Mouse (Mus musculus) forebrain, embryonic 15.5 days (tissue): ENCODE results near the gene Gtf2a1l. TPM values are rescaled to one million over a fixed set of nuclear protein-coding genes. Genes with fewer than 3 reads are reported as not detected.

Source experiments
- ATAC-seq: fragments of 200-750 bp; cut with Nextera tagmentation; replicated peaks from 2 replicates; pipeline ENCODE4 v1.8.0; 2017; ENCODE audit warnings: mild to moderate bottlenecking, moderate TSS enrichment, moderate library complexity
- H3K27ac ChIP-seq: fragments of 300-500 bp; sonication (generic); replicated peaks from 2 replicates; pipeline ENCODE4 v1.5.1; 2015; ENCODE audit warnings: mild to moderate bottlenecking, inconsistent platforms
- H3K27me3 ChIP-seq: fragments of 300-500 bp; sonication (generic); 2 replicates; pipeline ENCODE4 v1.6.1; 2015; ENCODE audit warnings: inconsistent platforms
- H3K36me3 ChIP-seq: fragments of 300-500 bp; sonication (generic); 2 replicates; pipeline ENCODE4 v1.6.1; 2015; ENCODE audit warnings: mild to moderate bottlenecking, inconsistent platforms
- H3K4me1 ChIP-seq: fragments of 300-500 bp; sonication (generic); 2 replicates; pipeline ENCODE4 v1.6.1; 2015; ENCODE audit warnings: inconsistent platforms
- H3K4me2 ChIP-seq: fragments of 300-500 bp; sonication (generic); replicated peaks from 2 replicates; pipeline ENCODE4 v1.6.1; 2015; ENCODE audit warnings: mild to moderate bottlenecking, inconsistent platforms
- H3K4me3 ChIP-seq: fragments of 300-500 bp; sonication (generic); 2 replicates; pipeline ENCODE4 v1.5.1; 2015; ENCODE audit warnings: mild to moderate bottlenecking, inconsistent platforms
- H3K9ac ChIP-seq: fragments of 300-500 bp; sonication (generic); replicated peaks from 2 replicates; pipeline ENCODE4 v1.6.1; 2015; ENCODE audit warnings: mild to moderate bottlenecking, inconsistent platforms
- H3K9me3 ChIP-seq: fragments of 300-500 bp; sonication (generic); 2 replicates; pipeline ENCODE4 v1.6.1; 2016; ENCODE audit warnings: inconsistent platforms
- WGBS: fragments of 180-500 bp; shearing (Covaris S2); methylation state at CpG from one replicate; pipeline ENCODE4 v1.1.7; 2015; ENCODE audit warnings: mixed read lengths; 5-methylcytosine and 5-hydroxymethylcytosine counted together
- polyA plus RNA-seq: library from polyadenylated mRNA; unstranded; fragments of >200 nt; fragmentation: Nextera tagmentation; extraction: Ambion mirVana; gene quantifications from 2 replicates; pipeline ENCODE4 v1.2.1, GENCODE M21; 2015

The Gtf2a1l gene
- polyA plus RNA-seq, 1 experiment from 2014 or later = not detected

DNA sequence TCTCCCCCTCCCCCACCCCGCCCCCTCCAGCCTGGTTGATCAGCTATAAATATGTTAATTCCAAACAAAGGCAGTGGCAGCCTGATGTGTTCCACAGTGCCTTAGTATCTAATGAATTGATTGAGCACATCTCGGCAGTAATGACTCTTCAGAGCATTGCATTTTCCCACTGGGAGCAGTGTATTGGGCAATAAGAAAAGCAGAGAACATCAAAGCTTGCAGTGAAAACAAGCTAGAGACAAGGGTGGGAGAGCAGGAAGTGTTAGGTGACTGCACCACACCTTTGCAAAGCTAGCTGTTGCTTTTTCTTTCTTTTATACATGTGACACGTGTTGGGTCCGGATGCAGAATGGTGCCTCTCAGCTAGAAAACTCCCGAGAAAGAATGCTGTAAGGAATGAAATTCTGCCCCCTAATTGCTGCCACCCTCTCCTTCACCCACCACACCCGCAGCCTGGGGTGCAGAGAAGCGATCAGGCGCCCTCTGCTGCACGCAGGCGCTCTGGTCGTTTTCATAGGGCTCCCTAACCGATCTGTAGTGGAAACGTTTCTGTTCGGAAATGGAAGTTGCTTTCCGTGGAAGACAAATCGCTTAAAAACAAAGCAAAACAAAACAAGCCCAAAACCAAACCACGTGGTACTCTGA, 84.5 kb downstream of the Gtf2a1l start:
- ATAC-seq = peak; percentile 72
- H3K27me3 ChIP-seq = no peaks in the 10 kb centered on the region
- H3K9me3 ChIP-seq = no peaks in the 10 kb centered on the region
- peak overlapping the region; percentile 5 for H3K4me2 ChIP-seq
- H3K4me1 ChIP-seq = peaks cover 27% of the 10 kb centered on the region
- peak overlapping the region; percentile 11 for H3K27ac ChIP-seq
- 4% methylated on average over 17 of the region's 17 CpGs for WGBS
- no peaks in the 10 kb centered on the region for H3K36me3 ChIP-seq
- no peak overlapping the region for H3K9ac ChIP-seq
- H3K4me3 ChIP-seq = no peak overlapping the region

DNA sequence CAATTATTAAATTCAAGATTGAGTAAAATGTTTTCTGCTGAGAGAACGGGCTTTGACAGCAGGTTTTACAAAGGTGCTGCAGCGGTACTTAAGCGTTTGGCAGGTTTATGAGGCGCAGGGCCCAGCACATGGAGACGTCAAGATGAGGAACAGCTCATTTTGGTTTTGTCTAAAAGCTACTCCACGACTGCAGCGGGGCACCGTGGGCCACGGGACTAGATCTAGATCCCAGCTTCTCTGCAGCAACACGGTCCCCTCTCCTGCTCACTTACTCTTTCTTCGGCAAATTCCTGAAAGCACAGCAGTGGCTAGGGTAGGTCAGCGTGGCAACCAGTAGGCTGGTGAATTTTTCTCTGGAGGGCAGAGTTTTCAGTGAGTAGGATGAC, 85.0 kb downstream of the Gtf2a1l start:
- Histone ChIP-seq H3K27me3 (no peaks in the 10 kb centered on the region), H3K9me3 (no peaks in the 10 kb centered on the region), H3K4me3 (no peak overlapping the region), H3K4me2 (peak overlapping the region; percentile 5; the same call in 1 of the 2 replicates), H3K4me1 (peaks cover 32% of the 10 kb centered on the region), H3K36me3 (no peaks in the 10 kb centered on the region), H3K9ac (0 out of 2 replicates have a peak overlapping the region, but pooled peaks have one; percentile 5), H3K27ac (peak overlapping the region; percentile 11; the same call in 1 of the 2 replicates)
- ATAC-seq = 0 out of 2 replicates have a peak, but pooled peaks have one; percentile 10
- 53% methylated on average over 12 of the region's 12 CpGs for WGBS

DNA sequence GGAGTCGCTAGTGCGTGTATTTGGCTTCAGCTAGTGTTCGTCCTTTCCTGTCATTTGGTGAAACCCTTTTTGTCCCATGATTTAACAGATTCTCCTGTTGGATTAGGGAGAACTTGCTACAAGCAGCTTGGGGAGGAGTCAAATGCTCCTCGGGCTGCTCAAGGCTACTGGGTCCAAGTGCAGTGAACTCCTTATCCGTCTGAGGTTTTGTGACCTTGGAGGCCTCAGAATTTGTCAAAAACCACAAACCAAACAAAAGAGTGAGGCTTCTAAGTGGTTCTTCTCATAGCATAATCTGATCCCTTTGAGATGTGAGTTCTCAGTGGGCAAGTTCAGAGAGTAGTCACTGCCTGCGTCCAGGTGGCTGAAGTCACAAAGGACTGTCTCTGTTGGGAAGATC, 87.3 kb downstream of the Gtf2a1l start:
- Histone ChIP-seq H3K27me3 (no peaks in the 10 kb centered on the region; the same call in 1 of the 2 replicates), H3K4me1 (peaks cover 34% of the 10 kb centered on the region), H3K9ac (no peak overlapping the region), H3K4me3 (no peak overlapping the region), H3K27ac (no peak overlapping the region), H3K4me2 (no peak overlapping the region), H3K9me3 (no peaks in the 10 kb centered on the region), H3K36me3 (no peaks in the 10 kb centered on the region)
- no peak for ATAC-seq
- 75% methylated on average over 6 of the region's 6 CpGs for WGBS

DNA sequence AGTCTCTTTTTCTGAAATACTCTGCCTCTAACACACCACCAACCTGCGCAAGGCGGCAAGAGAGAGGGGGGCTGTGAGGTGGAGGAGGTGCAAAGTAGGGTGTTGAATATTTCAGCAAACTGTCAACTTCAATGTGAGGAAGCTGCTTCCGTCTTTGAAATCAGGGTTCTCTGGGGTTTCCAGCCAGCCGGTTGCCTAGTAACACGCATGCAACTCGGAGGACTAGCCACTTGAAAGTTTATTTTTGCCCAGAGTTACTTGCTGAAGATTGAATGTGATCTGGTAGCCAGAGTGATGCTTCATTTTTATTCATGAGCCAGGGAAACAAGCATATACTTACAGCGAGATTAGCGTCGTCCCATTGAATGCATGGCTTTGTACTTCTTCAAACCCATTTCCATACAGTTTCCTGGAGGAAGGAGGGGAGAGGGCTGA, 89.6 kb downstream of the Gtf2a1l start:
- Histone ChIP-seq H3K27me3 (peaks cover 4% of the 10 kb centered on the region; the same call in 1 of the 2 replicates), H3K9me3 (no peaks in the 10 kb centered on the region), H3K4me3 (no peak overlapping the region), H3K4me2 (0 out of 2 replicates have a peak overlapping the region, but pooled peaks have one; percentile 4), H3K27ac (peak overlapping the region; percentile 68), H3K9ac (no peak overlapping the region), H3K4me1 (peaks cover 37% of the 10 kb centered on the region), H3K36me3 (no peaks in the 10 kb centered on the region)
- WGBS = 4% methylated on average over 9 of the region's 9 CpGs
- peak; percentile 62 for ATAC-seq

DNA sequence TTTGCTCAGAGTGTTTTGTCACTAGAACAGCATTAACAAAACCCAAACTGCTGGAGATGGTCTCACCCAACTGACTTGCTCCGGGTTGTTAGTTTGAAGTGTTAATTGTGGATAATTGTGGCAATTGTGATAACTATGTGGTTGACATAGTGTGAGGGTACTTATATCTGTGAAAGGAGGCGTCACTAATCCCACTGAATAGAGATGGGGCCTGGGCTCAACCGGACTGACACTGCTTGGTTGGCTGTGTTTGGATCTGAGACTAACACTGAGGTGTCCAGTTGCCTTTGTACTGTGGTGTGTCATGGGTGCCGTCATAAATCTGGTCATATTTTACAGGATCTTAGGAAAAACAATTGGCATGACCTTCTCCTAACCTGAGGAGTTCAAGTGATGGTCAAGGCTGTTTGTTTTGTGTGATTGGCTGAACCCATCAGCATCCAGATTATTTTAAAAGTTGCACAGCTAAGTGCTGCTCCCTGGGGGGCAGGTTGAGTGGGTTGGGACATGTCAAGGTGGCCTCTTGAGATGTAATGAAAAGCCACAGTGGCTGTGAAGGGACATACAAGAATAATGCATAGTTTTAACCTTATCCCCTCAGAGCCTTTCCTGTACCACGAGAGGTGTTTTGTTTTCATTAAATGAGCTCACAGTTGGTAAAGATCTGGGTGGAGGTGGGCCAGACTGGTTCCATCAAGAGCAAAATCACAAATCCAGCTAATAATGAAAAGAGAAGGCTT, 95.1 kb downstream of the Gtf2a1l start:
- Histone ChIP-seq H3K9ac (no peak overlapping the region), H3K36me3 (no peaks in the 10 kb centered on the region), H3K27me3 (peaks cover 4% of the 10 kb centered on the region; the same call in 1 of the 2 replicates), H3K9me3 (no peaks in the 10 kb centered on the region), H3K27ac (no peak overlapping the region), H3K4me1 (peaks cover 24% of the 10 kb centered on the region), H3K4me2 (no peak overlapping the region), H3K4me3 (no peak overlapping the region)
- WGBS = 5% methylated on average over 5 of the region's 5 CpGs
- peak; percentile 68 for ATAC-seq

DNA sequence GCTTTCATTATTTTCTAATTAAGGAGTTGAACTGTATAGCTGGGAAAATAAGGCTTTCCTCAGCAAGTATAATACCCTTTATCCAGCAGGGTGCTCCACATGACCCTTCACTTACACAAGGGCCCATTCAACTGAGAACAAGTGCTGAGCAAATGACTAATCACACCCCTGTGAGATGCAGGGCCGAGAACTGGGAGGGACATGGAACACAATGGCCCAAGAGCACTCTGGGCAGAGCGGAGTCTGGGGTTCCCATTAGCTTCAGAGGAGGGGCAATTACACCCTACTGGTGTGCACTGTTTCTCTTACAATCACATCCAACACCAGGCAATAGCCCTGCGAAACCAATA, 95.7 kb downstream of the Gtf2a1l start:
- Histone ChIP-seq H3K4me1 (peaks cover 23% of the 10 kb centered on the region), H3K9me3 (no peaks in the 10 kb centered on the region), H3K27me3 (peaks cover 4% of the 10 kb centered on the region; the same call in 1 of the 2 replicates), H3K36me3 (no peaks in the 10 kb centered on the region), H3K4me3 (no peak overlapping the region), H3K4me2 (no peak overlapping the region), H3K27ac (0 out of 2 replicates have a peak overlapping the region, but pooled peaks have one; percentile 27), H3K9ac (no peak overlapping the region)
- 5% methylated on average over 3 of the region's 3 CpGs for WGBS
- ATAC-seq = peak; percentile 94

Other genes starting within 250 kb of the Gtf2a1l start
- 10.7 TPM in 2 replicates for gene Foxn2, start 227.9 kb upstream of the Gtf2a1l start, polyA plus RNA-seq
- 25.5 and 25.6 TPM in 2 replicates for gene Ppp1r21, start 138.5 kb upstream of the Gtf2a1l start, polyA plus RNA-seq
- gene Ston1, start 71.0 kb upstream of the Gtf2a1l start, polyA plus RNA-seq = 1.9 and 2.5 TPM in 2 replicates
- gene Lhcgr, start 123.3 kb downstream of the Gtf2a1l start, polyA plus RNA-seq = 0.95 and 1.5 TPM in 2 replicates